Mouse (Mus musculus): ENCODE measurements around the gene Nccrp1.

Nccrp1 gene

GRCm38 (mm10) chr7:28547154-28547553 is at the start of gene Nccrp1:
TSS of gene Nccrp1 (minus strand) at chr7:28547254.
- DNase-seq (ENCODE audit: low spot score): no peak

- DNase-seq (ENCODE audit: low spot score): no peak
Observed at GRCm38 (mm10) chr7:28595751-28596435, 48.8 kb upstream of the Nccrp1 start.

GRCm38 (mm10) chr7:28593206-28594111 is 46.4 kb upstream of the Nccrp1 start:
- no peak for DNase-seq (ENCODE audit: low spot score)

- no peak for DNase-seq (ENCODE audit: low spot score)
Observed at GRCm38 (mm10) chr7:28591862-28592261, 44.8 kb upstream of the Nccrp1 start.

- DNase-seq (ENCODE audit: low spot score): no peak
Observed at GRCm38 (mm10) chr7:28587644-28588043, 40.6 kb upstream of the Nccrp1 start.

GRCm38 (mm10) chr7:28586663-28587411 is 39.8 kb upstream of the Nccrp1 start:
- no peak for DNase-seq (ENCODE audit: low spot score)

GRCm38 (mm10) chr7:28585001-28585400 is 37.9 kb upstream of the Nccrp1 start:
- DNase-seq (ENCODE audit: low spot score): no peak

GRCm38 (mm10) chr7:28584468-28584867 is 37.4 kb upstream of the Nccrp1 start:
- DNase-seq (ENCODE audit: low spot score): no peak

GRCm38 (mm10) chr7:28583570-28584344 is 36.7 kb upstream of the Nccrp1 start:
- no peak for DNase-seq (ENCODE audit: low spot score)

GRCm38 (mm10) chr7:28582841-28583240 is 35.8 kb upstream of the Nccrp1 start:
- no peak for DNase-seq (ENCODE audit: low spot score)

GRCm38 (mm10) chr7:28581721-28582120 is 34.7 kb upstream of the Nccrp1 start:
- DNase-seq (ENCODE audit: low spot score): no peak

GRCm38 (mm10) chr7:28579826-28580225 is 32.8 kb upstream of the Nccrp1 start:
- no peak for DNase-seq (ENCODE audit: low spot score)

- DNase-seq (ENCODE audit: low spot score): no peak
Observed at GRCm38 (mm10) chr7:28578543-28579053, 31.5 kb upstream of the Nccrp1 start.

- DNase-seq (ENCODE audit: low spot score): peak; percentile 67
Observed at GRCm38 (mm10) chr7:28577826-28578542, 30.9 kb upstream of the Nccrp1 start.

GRCm38 (mm10) chr7:28576271-28576914 is 29.3 kb upstream of the Nccrp1 start:
- DNase-seq (ENCODE audit: low spot score): peak; percentile 76

- no peak for DNase-seq (ENCODE audit: low spot score)
Observed at GRCm38 (mm10) chr7:28575597-28575996, 28.5 kb upstream of the Nccrp1 start.

- no peak for DNase-seq (ENCODE audit: low spot score)
Observed at GRCm38 (mm10) chr7:28573236-28573635, 26.2 kb upstream of the Nccrp1 start.

- DNase-seq (ENCODE audit: low spot score): no peak
Observed at GRCm38 (mm10) chr7:28572689-28573088, 25.6 kb upstream of the Nccrp1 start.

- no peak for DNase-seq (ENCODE audit: low spot score)
Observed at GRCm38 (mm10) chr7:28570982-28571682, 24.1 kb upstream of the Nccrp1 start.

All from urinary bladder, postnatal 25 days (tissue).